Mouse (Mus musculus): Measurements from ENCODE around the gene Dmxl2. TPM values are rescaled to one million over a fixed set of nuclear protein-coding genes. Genes with fewer than 3 reads are reported as not detected.

The Dmxl2 gene
- polyA plus RNA-seq, 1 experiment from 2014 or later: 104 TPM

DNA sequence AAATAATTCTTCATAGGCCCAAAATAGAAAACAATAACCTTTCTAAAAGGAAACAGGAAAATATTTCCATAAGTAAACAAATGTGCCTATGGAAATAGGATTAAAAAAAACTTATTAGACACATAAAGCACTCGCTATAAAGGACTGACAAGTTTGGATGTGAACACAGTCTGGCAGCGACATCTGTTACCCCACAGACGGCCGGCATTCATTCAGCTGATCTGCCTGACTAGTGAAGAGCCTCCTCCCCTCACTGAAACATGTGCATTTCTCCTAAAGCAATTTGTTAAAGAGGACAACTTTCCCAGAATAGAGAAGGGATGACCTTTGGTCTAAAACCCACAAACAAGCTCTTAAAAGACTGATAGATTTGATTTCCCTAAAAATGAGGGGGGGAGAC, 35.6 kb upstream of the Dmxl2 start:
- H3K9me3 ChIP-seq (ENCODE audit: control insufficient read depth, low read length): no peaks in the 10 kb centered on the region
- ATAC-seq (ENCODE audit: low read depth): no peak
- no peak overlapping the region for H3K4me2 ChIP-seq (ENCODE audit: low read depth, low read length)
- H3K27ac ChIP-seq (ENCODE audit: low read depth, low read length): no peak overlapping the region
- H3K9ac ChIP-seq (replicated peaks; ENCODE audit: low read depth, low read length): no peak overlapping the region
- peaks cover 6% of the 10 kb centered on the region for H3K4me1 ChIP-seq (ENCODE audit: control insufficient read depth, insufficient read depth, low read length)
- H3K27me3 ChIP-seq (ENCODE audit: control insufficient read depth, insufficient read depth, low read length): no peaks in the 10 kb centered on the region
- H3K36me3 ChIP-seq (ENCODE audit: control insufficient read depth, insufficient read depth, low read length): no peaks in the 10 kb centered on the region
- 18% methylated on average over 4 of the region's 4 CpGs for WGBS
- no peak overlapping the region for H3K4me3 ChIP-seq (ENCODE audit: low read depth, low read length)

GRCm38 (mm10) chr9:54536236-54536635, 34.8 kb upstream of the Dmxl2 start:
- Histone ChIP-seq H3K4me2 (ENCODE audit: low read depth, low read length) (no peak overlapping the region), H3K9me3 (ENCODE audit: control insufficient read depth, low read length) (no peaks in the 10 kb centered on the region), H3K4me1 (ENCODE audit: control insufficient read depth, insufficient read depth, low read length) (peaks cover 6% of the 10 kb centered on the region), H3K36me3 (ENCODE audit: control insufficient read depth, insufficient read depth, low read length) (no peaks in the 10 kb centered on the region), H3K27ac (ENCODE audit: low read depth, low read length) (no peak overlapping the region), H3K4me3 (ENCODE audit: low read depth, low read length) (no peak overlapping the region), H3K27me3 (ENCODE audit: control insufficient read depth, insufficient read depth, low read length) (no peaks in the 10 kb centered on the region), H3K9ac (replicated peaks; ENCODE audit: low read depth, low read length) (no peak overlapping the region)
- ATAC-seq (ENCODE audit: low read depth): no peak
- 64% methylated on average over 7 of the region's 7 CpGs for WGBS

DNA sequence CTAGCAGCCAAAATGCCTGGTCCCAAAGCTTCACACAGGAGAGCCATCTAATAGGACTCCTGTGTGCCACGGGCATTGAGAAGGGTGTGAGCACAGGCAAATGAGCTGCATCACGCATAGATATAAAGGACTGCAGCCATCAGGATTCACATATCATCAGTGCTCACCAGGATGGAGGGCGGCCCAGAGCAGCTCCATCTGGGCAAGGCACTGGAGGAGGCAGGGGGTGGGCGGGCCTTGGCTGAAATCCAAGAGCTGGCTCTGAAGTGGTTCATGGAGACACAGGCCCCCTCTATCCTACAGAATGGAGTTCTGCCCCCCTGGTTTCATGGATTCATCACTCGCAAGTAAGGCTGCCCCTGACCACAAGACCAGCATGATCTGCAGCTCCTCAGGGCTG, 32.5 kb upstream of the Dmxl2 start:
- Histone ChIP-seq H3K4me2 (ENCODE audit: low read depth, low read length) (no peak overlapping the region), H3K9me3 (ENCODE audit: control insufficient read depth, low read length) (no peaks in the 10 kb centered on the region), H3K9ac (replicated peaks; ENCODE audit: low read depth, low read length) (no peak overlapping the region), H3K27me3 (ENCODE audit: control insufficient read depth, insufficient read depth, low read length) (no peaks in the 10 kb centered on the region), H3K4me3 (ENCODE audit: low read depth, low read length) (no peak overlapping the region), H3K4me1 (ENCODE audit: control insufficient read depth, insufficient read depth, low read length) (peaks cover 6% of the 10 kb centered on the region), H3K36me3 (ENCODE audit: control insufficient read depth, insufficient read depth, low read length) (no peaks in the 10 kb centered on the region), H3K27ac (ENCODE audit: low read depth, low read length) (0 out of 2 replicates have a peak overlapping the region, but pooled peaks have one; percentile 29)
- WGBS: 39% methylated on average over 5 of the region's 5 CpGs
- ATAC-seq (ENCODE audit: low read depth): peak; percentile 79

DNA sequence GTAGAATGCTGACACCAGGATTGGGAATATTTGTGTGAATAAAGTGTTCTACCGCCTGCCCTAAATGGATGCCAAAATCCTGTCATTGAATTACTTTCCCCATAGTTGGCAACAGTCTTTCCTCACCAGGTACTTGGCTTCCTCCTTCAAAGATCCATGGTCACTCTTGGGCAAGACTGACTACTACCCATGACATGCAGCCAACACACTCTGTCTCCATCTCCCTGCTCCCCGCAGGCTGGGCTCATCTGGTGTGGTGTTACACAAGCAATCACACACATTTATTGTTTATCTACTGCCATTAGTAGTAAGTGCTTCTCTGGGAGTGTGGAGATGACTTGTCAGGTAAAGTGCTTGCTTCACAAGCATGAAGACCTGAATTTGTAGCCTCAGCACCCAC, 31.5 kb upstream of the Dmxl2 start:
- ATAC-seq (ENCODE audit: low read depth): no peak
- H3K27me3 ChIP-seq (ENCODE audit: control insufficient read depth, insufficient read depth, low read length): no peaks in the 10 kb centered on the region
- no peaks in the 10 kb centered on the region for H3K36me3 ChIP-seq (ENCODE audit: control insufficient read depth, insufficient read depth, low read length)
- 80% methylated on average over 2 of the region's 2 CpGs for WGBS
- H3K4me2 ChIP-seq (ENCODE audit: low read depth, low read length): no peak overlapping the region
- H3K4me1 ChIP-seq (ENCODE audit: control insufficient read depth, insufficient read depth, low read length): peaks cover 6% of the 10 kb centered on the region
- no peak overlapping the region for H3K9ac ChIP-seq (replicated peaks; ENCODE audit: low read depth, low read length)
- no peaks in the 10 kb centered on the region for H3K9me3 ChIP-seq (ENCODE audit: control insufficient read depth, low read length)
- H3K27ac ChIP-seq (ENCODE audit: low read depth, low read length): no peak overlapping the region
- H3K4me3 ChIP-seq (ENCODE audit: low read depth, low read length): no peak overlapping the region

GRCm38 (mm10) chr9:54531421-54531820, 30.0 kb upstream of the Dmxl2 start:
- H3K4me3 ChIP-seq (ENCODE audit: low read depth, low read length): no peak overlapping the region
- H3K27me3 ChIP-seq (ENCODE audit: control insufficient read depth, insufficient read depth, low read length): no peaks in the 10 kb centered on the region
- no peak overlapping the region for H3K9ac ChIP-seq (replicated peaks; ENCODE audit: low read depth, low read length)
- no peak overlapping the region for H3K4me2 ChIP-seq (ENCODE audit: low read depth, low read length)
- no peaks in the 10 kb centered on the region for H3K9me3 ChIP-seq (ENCODE audit: control insufficient read depth, low read length)
- no peaks in the 10 kb centered on the region for H3K36me3 ChIP-seq (ENCODE audit: control insufficient read depth, insufficient read depth, low read length)
- no peak for ATAC-seq (ENCODE audit: low read depth)
- H3K27ac ChIP-seq (ENCODE audit: low read depth, low read length): no peak overlapping the region
- peaks cover 5% of the 10 kb centered on the region for H3K4me1 ChIP-seq (ENCODE audit: control insufficient read depth, insufficient read depth, low read length)

DNA sequence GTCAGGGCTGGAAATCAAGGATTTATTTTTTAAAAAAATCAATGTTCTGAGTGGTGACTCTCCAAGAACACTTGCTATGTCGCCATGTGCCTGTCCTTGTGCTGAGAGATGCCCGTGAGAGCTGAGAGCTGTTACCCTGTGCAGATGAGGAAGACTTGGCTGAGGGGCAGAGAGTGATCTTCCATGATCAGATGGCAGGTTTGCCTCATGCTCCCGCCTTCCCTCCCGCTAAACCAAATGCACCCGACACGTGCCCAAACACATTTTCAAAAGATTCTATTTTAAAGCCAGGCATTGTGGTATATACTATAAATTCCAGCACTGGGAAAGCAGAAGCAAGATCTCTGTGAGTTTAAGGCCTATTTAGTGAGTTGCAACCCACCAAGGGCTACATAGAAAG, 29.4 kb upstream of the Dmxl2 start:
- Histone ChIP-seq H3K4me2 (ENCODE audit: low read depth, low read length) (no peak overlapping the region), H3K27ac (ENCODE audit: low read depth, low read length) (no peak overlapping the region), H3K9me3 (ENCODE audit: control insufficient read depth, low read length) (no peaks in the 10 kb centered on the region), H3K4me3 (ENCODE audit: low read depth, low read length) (no peak overlapping the region), H3K27me3 (ENCODE audit: control insufficient read depth, insufficient read depth, low read length) (no peaks in the 10 kb centered on the region), H3K4me1 (ENCODE audit: control insufficient read depth, insufficient read depth, low read length) (peaks cover 3% of the 10 kb centered on the region; the same call in 1 of the 2 replicates), H3K9ac (replicated peaks; ENCODE audit: low read depth, low read length) (no peak overlapping the region), H3K36me3 (ENCODE audit: control insufficient read depth, insufficient read depth, low read length) (no peaks in the 10 kb centered on the region)
- 84% methylated on average over 6 of the region's 6 CpGs for WGBS
- no peak for ATAC-seq (ENCODE audit: low read depth)

- H3K4me3 ChIP-seq (ENCODE audit: low read depth, low read length): no peak overlapping the region
- no peak overlapping the region for H3K4me2 ChIP-seq (ENCODE audit: low read depth, low read length)
- H3K27me3 ChIP-seq (ENCODE audit: control insufficient read depth, insufficient read depth, low read length): no peaks in the 10 kb centered on the region
- no peak for ATAC-seq (ENCODE audit: low read depth)
- H3K9me3 ChIP-seq (ENCODE audit: control insufficient read depth, low read length): no peaks in the 10 kb centered on the region
- H3K36me3 ChIP-seq (ENCODE audit: control insufficient read depth, insufficient read depth, low read length): no peaks in the 10 kb centered on the region
- H3K4me1 ChIP-seq (ENCODE audit: control insufficient read depth, insufficient read depth, low read length): peaks cover 3% of the 10 kb centered on the region; the same call in 1 of the 2 replicates
- no peak overlapping the region for H3K27ac ChIP-seq (ENCODE audit: low read depth, low read length)
- H3K9ac ChIP-seq (replicated peaks; ENCODE audit: low read depth, low read length): no peak overlapping the region
- WGBS: 68% methylated on average over 2 of the region's 2 CpGs
Observed at GRCm38 (mm10) chr9:54529950-54530349, 28.5 kb upstream of the Dmxl2 start.

- Histone ChIP-seq H3K4me1 (ENCODE audit: control insufficient read depth, insufficient read depth, low read length) (no peaks in the 10 kb centered on the region), H3K9me3 (ENCODE audit: control insufficient read depth, low read length) (no peaks in the 10 kb centered on the region), H3K4me3 (ENCODE audit: low read depth, low read length) (no peak overlapping the region), H3K4me2 (ENCODE audit: low read depth, low read length) (no peak overlapping the region), H3K27me3 (ENCODE audit: control insufficient read depth, insufficient read depth, low read length) (no peaks in the 10 kb centered on the region), H3K27ac (ENCODE audit: low read depth, low read length) (no peak overlapping the region), H3K9ac (replicated peaks; ENCODE audit: low read depth, low read length) (no peak overlapping the region), H3K36me3 (ENCODE audit: control insufficient read depth, insufficient read depth, low read length) (no peaks in the 10 kb centered on the region)
- no peak for ATAC-seq (ENCODE audit: low read depth)
- 80% methylated on average over 7 of the region's 7 CpGs for WGBS
Observed at GRCm38 (mm10) chr9:54527694-54528093, 26.3 kb upstream of the Dmxl2 start.

DNA sequence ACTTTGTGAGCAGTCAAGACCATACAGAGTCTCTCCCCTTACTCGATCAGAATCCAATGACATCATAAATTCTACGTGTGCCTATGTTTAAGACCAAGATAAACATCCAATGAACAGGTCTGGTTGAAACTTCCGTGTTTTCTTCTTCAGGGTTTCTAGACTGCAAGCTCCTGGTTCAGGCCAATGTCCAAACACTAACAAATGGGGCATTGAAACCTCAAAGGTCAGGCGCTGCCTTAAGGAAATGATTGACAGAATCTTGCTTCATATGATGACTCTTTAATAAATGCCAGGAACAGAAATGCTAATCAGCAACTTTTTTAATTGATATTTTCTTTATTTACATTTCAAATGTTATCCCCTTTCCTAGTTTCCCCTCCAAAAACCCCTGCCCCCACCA, 18.9 kb upstream of the Dmxl2 start:
- no peak for ATAC-seq (ENCODE audit: low read depth)
- Histone ChIP-seq H3K4me1 (ENCODE audit: control insufficient read depth, insufficient read depth, low read length) (no peaks in the 10 kb centered on the region), H3K4me2 (ENCODE audit: low read depth, low read length) (no peak overlapping the region), H3K4me3 (ENCODE audit: low read depth, low read length) (no peak overlapping the region), H3K9me3 (ENCODE audit: control insufficient read depth, low read length) (no peaks in the 10 kb centered on the region), H3K9ac (replicated peaks; ENCODE audit: low read depth, low read length) (no peak overlapping the region), H3K36me3 (ENCODE audit: control insufficient read depth, insufficient read depth, low read length) (no peaks in the 10 kb centered on the region), H3K27me3 (ENCODE audit: control insufficient read depth, insufficient read depth, low read length) (no peaks in the 10 kb centered on the region), H3K27ac (ENCODE audit: low read depth, low read length) (no peak overlapping the region)
- 89% methylated on average over 4 of the region's 4 CpGs for WGBS

GRCm38 (mm10) chr9:54518921-54519320, 17.5 kb upstream of the Dmxl2 start:
- ATAC-seq (ENCODE audit: low read depth): no peak
- Histone ChIP-seq H3K9ac (replicated peaks; ENCODE audit: low read depth, low read length) (no peak overlapping the region), H3K27ac (ENCODE audit: low read depth, low read length) (no peak overlapping the region), H3K27me3 (ENCODE audit: control insufficient read depth, insufficient read depth, low read length) (no peaks in the 10 kb centered on the region), H3K9me3 (ENCODE audit: control insufficient read depth, low read length) (no peaks in the 10 kb centered on the region), H3K4me2 (ENCODE audit: low read depth, low read length) (no peak overlapping the region), H3K36me3 (ENCODE audit: control insufficient read depth, insufficient read depth, low read length) (no peaks in the 10 kb centered on the region), H3K4me1 (ENCODE audit: control insufficient read depth, insufficient read depth, low read length) (no peaks in the 10 kb centered on the region), H3K4me3 (ENCODE audit: low read depth, low read length) (no peak overlapping the region)
- 70% methylated on average over 7 of the region's 7 CpGs for WGBS

Data from neural tube, embryonic 14.5 days (tissue).